Mouse (Mus musculus) hematopoietic multipotent progenitor cell, adult 10-12 weeks (in vitro differentiated cells): Measurements from ENCODE around the gene Hist1h4i. TPM values are rescaled to one million over a fixed set of nuclear protein-coding genes. Genes with fewer than 3 reads are reported as not detected.

Experiments used
- polyA plus RNA-seq: library from polyadenylated mRNA; stranded (reverse); fragments of >175 nt; gene quantifications from 2 replicates; pipeline ENCODE4 v1.2.3, GENCODE M21; 2012; ENCODE audit warnings: low replicate concordance

Hist1h4i gene
- polyA plus RNA-seq: 17.4 and 21.6 TPM in 2 replicates

GRCm38 (mm10) chr13:22041142-22041536, at the start of gene Hist1h4i:
TSS of gene Hist1h4i (minus strand) at chr13:22041362.

GRCm38 (mm10) chr13:22084140-22084539, 43.0 kb upstream of the Hist1h4i start, which contains the start of gene Vmn1r188:
TSS of gene Vmn1r188 (plus strand) at chr13:22084440.

GRCm38 (mm10) chr13:22042568-22043502, 1.7 kb upstream of the Hist1h4i start, which contains the start of the genes Hist1h2ag and Hist1h2bj:
TSS of gene Hist1h2ag (minus strand) at chr13:22042944.
TSS of gene Hist1h2bj (plus strand) at chr13:22043214.

GRCm38 (mm10) chr13:22035267-22036148, 5.7 kb downstream of the Hist1h4i start, which contains the start of the genes Hist1h2ah and Hist1h2bk:
TSS of gene Hist1h2ah (minus strand) at chr13:22035568.
TSS of gene Hist1h2bk (plus strand) at chr13:22035870.

GRCm38 (mm10) chr13:22009642-22010041, 31.5 kb downstream of the Hist1h4i start, which contains the start of gene Prss16:
TSS of gene Prss16 (minus strand) at chr13:22009742.

Other genes with a start within 250 kb of the Hist1h4i start
- gene Hist1h2bq, start 231.2 kb downstream of the Hist1h4i start, polyA plus RNA-seq: 5.8 and 8.5 TPM in 2 replicates
- 1,820 and 2,295 TPM in 2 replicates for gene Hist1h2ao, start 230.9 kb downstream of the Hist1h4i start, polyA plus RNA-seq
- 19.5 and 44.0 TPM in 2 replicates for gene Hist1h4m, start 229.6 kb downstream of the Hist1h4i start, polyA plus RNA-seq
- 19.6 and 28.2 TPM in 2 replicates for gene Hist1h4n, start 209.2 kb downstream of the Hist1h4i start, polyA plus RNA-seq
- gene Hist1h2ap, start 207.9 kb downstream of the Hist1h4i start, polyA plus RNA-seq: 1,183 and 6,694 TPM in 2 replicates
- gene Hist1h2br, start 207.6 kb downstream of the Hist1h4i start, polyA plus RNA-seq: 5.3 and 9.4 TPM in 2 replicates
- 0.08 and 0.25 TPM in 2 replicates for gene Zfp184, start 96.3 kb downstream of the Hist1h4i start, polyA plus RNA-seq
- not detected in 2 replicates for gene Pom121l2, start 60.2 kb downstream of the Hist1h4i start, polyA plus RNA-seq
- gene Prss16, start 31.6 kb downstream of the Hist1h4i start, polyA plus RNA-seq: 0.55 and 1.3 TPM in 2 replicates
- gene Hist1h2ah, start 5.8 kb downstream of the Hist1h4i start, polyA plus RNA-seq: 0.54 and 2.4 TPM in 2 replicates
- gene Hist1h2bk, start 5.5 kb downstream of the Hist1h4i start, polyA plus RNA-seq: 2.3 and 6.0 TPM in 2 replicates
- gene Hist1h2ag, start 1.6 kb upstream of the Hist1h4i start, polyA plus RNA-seq: 5.8 and 8.8 TPM in 2 replicates
- gene Hist1h2bj, start 1.9 kb upstream of the Hist1h4i start, polyA plus RNA-seq: 4.1 and 4.8 TPM in 2 replicates
- gene Vmn1r188, start 43.1 kb upstream of the Hist1h4i start, polyA plus RNA-seq: not detected in 2 replicates
- not detected in 2 replicates for gene Vmn1r189, start 64.5 kb upstream of the Hist1h4i start, polyA plus RNA-seq
- not detected in 2 replicates for gene Vmn1r191, start 142.6 kb upstream of the Hist1h4i start, polyA plus RNA-seq
- gene Vmn1r192, start 149.8 kb upstream of the Hist1h4i start, polyA plus RNA-seq: not detected in 2 replicates
- gene Vmn1r193, start 181.8 kb upstream of the Hist1h4i start, polyA plus RNA-seq: not detected in 2 replicates
- not detected in 2 replicates for gene Vmn1r194, start 202.9 kb upstream of the Hist1h4i start, polyA plus RNA-seq
- not detected in 2 replicates for gene Vmn1r195, start 229.2 kb upstream of the Hist1h4i start, polyA plus RNA-seq
- not detected in 2 replicates for gene Vmn1r196, start 248.6 kb upstream of the Hist1h4i start, polyA plus RNA-seq